Mouse (Mus musculus) liver, adult (tissue): Measurements from ENCODE around the gene Gfod2.
A peak's percentile ranks its signal among the peaks of the same experiment; 100 is the strongest.

ENCODE experiments used
- GATA4 ChIP-seq: IDR thresholded peaks from 2 replicates; pipeline ENCODE4 v1.6.1; 2014; ENCODE audit warnings: mild to moderate bottlenecking, low read length; ENCODE audit not compliant: insufficient replicate concordance

Gfod2 gene

GRCm38 (mm10) chr8:105758277-105759108, at the start of gene Gfod2:
Gene Gfod2, minus strand, starts transcription at chr8:105758664.
- no peak; the same call in 1 of the 2 replicates for TF ChIP-seq GATA4

GRCm38 (mm10) chr8:105807766-105808165, 49.3 kb upstream of the Gfod2 start:
- peak; percentile 54; the same call in 1 of the 2 replicates for TF ChIP-seq GATA4

DNA sequence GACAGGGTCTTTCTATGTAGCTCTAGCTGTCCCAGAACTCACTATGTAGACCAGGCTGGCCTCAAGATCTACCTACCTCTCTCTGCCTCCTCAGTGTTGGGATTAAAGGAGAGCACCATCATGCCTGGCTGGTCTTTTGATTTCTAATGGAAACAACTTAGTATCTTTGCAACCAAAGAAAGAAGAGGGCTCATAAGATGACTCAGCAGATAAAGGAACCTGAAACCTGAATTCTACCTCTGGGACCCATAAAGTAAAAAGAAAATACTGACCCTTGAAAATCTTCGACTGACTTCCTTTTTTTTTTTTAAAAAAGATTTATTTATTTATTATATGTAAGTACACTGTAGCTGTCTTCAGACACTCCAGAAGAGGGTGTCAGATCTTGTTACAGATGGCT, 47.5 kb upstream of the Gfod2 start:
- no peak for TF ChIP-seq GATA4

GRCm38 (mm10) chr8:105805346-105805745, 46.9 kb upstream of the Gfod2 start:
- no peak for TF ChIP-seq GATA4

GRCm38 (mm10) chr8:105804797-105805196, 46.3 kb upstream of the Gfod2 start:
- no peak for TF ChIP-seq GATA4

- no peak for TF ChIP-seq GATA4
Measured at GRCm38 (mm10) chr8:105801153-105801904, 42.9 kb upstream of the Gfod2 start.

DNA sequence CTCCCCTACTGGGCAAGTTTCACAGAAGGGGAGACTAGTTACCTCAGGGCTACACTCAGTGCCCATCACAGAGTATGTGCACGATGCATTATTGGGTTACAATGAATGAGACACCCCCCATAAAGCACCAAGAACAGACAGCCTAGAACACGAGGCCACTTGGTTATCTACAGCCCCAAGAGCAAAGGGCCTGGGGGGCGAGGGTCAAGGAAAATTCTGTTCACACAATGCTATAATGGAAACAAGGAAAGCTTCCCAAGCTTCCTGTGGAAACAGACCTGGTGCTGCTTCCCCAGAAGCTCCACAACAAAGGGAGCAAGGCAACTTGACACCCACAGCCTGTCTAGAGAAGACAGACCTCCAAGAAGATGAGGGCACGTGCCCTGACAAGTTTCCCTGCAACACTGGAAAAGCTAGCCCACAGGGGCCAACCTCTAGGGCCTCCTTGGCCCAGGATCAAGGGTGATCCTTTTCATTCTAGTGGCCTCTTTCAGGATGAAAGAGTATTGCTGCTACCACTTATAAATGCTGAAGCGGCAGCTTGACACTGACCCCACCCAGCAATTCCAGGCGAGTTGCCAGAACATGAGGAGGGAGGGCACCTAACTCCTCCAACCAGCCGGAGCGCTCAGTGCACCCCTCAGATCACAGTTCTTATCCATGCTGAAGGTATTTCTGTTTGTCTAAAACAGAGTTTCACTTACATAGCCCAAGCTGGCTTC, 40.8 kb upstream of the Gfod2 start:
- no peak for TF ChIP-seq GATA4

DNA sequence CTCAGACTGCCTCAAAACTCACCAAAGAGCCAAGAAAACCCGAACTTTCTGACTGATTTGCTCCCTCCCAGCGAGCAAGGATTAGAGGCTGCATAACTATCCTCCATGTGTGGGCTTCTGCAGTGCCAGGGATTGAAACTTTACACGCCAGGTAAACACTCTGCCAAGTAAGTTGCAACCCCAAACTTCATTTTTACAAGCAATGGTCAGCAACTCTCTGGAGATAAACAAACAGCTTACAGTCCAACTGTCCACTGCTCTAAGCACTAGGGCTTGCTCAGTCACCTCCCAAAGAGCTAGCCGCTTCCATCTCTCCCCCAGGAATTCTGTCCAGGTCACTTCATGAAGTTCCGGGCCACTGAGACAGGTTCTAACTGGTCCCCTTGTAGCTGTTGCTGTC, 39.9 kb upstream of the Gfod2 start:
- TF ChIP-seq GATA4: no peak

GRCm38 (mm10) chr8:105795785-105796184, 37.3 kb upstream of the Gfod2 start:
- TF ChIP-seq GATA4: no peak

GRCm38 (mm10) chr8:105794009-105794598, 35.6 kb upstream of the Gfod2 start:
- TF ChIP-seq GATA4: no peak

- no peak for TF ChIP-seq GATA4
Measured at GRCm38 (mm10) chr8:105793331-105793730, 34.9 kb upstream of the Gfod2 start.

GRCm38 (mm10) chr8:105789626-105790025, 31.2 kb upstream of the Gfod2 start:
- TF ChIP-seq GATA4: no peak

GRCm38 (mm10) chr8:105788927-105789326, 30.5 kb upstream of the Gfod2 start:
- no peak for TF ChIP-seq GATA4

DNA sequence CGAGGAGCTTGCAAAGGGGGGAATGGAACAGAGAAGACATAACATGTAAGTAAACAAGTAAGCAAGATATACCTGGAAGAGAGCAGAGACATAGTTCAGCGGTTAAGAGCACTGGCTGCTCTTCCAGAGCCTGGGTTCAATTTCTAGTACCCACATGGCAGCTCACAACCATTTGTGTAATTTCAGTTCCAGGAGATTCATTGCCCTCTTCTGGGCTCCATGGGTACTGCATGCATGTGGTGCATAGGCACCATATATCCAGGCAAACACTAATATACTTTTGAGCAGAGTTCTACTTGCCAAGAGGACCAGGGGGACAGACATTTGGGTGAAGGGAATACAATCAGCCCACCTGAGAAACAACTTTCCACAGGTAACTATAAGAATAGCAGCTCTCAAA, 29.8 kb upstream of the Gfod2 start:
- TF ChIP-seq GATA4: no peak

GRCm38 (mm10) chr8:105780298-105780697, 21.8 kb upstream of the Gfod2 start:
- no peak for TF ChIP-seq GATA4
